Mouse (Mus musculus): ENCODE results near the gene Olfr1141. TPM values are rescaled to one million over a fixed set of nuclear protein-coding genes. Genes with fewer than 3 reads are reported as not detected.

The Olfr1141 gene
- not detected for polyA plus RNA-seq (2012; fragmentation: generic; extraction: Trizol)

GRCm38 (mm10) chr2:87753891-87754290 is at the start of gene Olfr1141:
Gene Olfr1141, minus strand, starts transcription at chr2:87753991.

GRCm38 (mm10) chr2:87800292-87800691 is 46.5 kb upstream of the Olfr1141 start, which contains the start of gene Olfr1143:
Gene Olfr1143, plus strand, starts transcription at chr2:87800592.

GRCm38 (mm10) chr2:87779183-87779582 is 25.4 kb upstream of the Olfr1141 start, which contains the start of gene Olfr152:
Gene Olfr152, plus strand, starts transcription at chr2:87779483.

GRCm38 (mm10) chr2:87743452-87743851 is 10.3 kb downstream of the Olfr1141 start, which contains the start of gene Olfr1140:
Gene Olfr1140, plus strand, starts transcription at chr2:87743752.

GRCm38 (mm10) chr2:87739878-87740277 is 13.9 kb downstream of the Olfr1141 start, which contains the start of gene Olfr1138:
Gene Olfr1138, minus strand, starts transcription at chr2:87739978.

GRCm38 (mm10) chr2:87713079-87713478 is 40.7 kb downstream of the Olfr1141 start, which contains the start of gene Olfr1137:
Gene Olfr1137, minus strand, starts transcription at chr2:87713179.

Other genes starting within 250 kb of the Olfr1141 start
- gene Pramel6, start 247.4 kb downstream of the Olfr1141 start, polyA plus RNA-seq (2012; fragmentation: generic; extraction: Trizol), result not detected
- not detected for gene Olfr153, start 222.2 kb downstream of the Olfr1141 start, polyA plus RNA-seq (2012; fragmentation: generic; extraction: Trizol)
- gene Olfr1128, start 208.4 kb downstream of the Olfr1141 start, polyA plus RNA-seq (2012; fragmentation: generic; extraction: Trizol), result not detected
- gene Olfr1129, start 180.1 kb downstream of the Olfr1141 start, polyA plus RNA-seq (2012; fragmentation: generic; extraction: Trizol), result not detected
- gene Olfr1130, start 147.8 kb downstream of the Olfr1141 start, polyA plus RNA-seq (2012; fragmentation: generic; extraction: Trizol), result not detected
- gene Olfr1131, start 126.9 kb downstream of the Olfr1141 start, polyA plus RNA-seq (2012; fragmentation: generic; extraction: Trizol), result not detected
- gene Olfr1132, start 116.5 kb downstream of the Olfr1141 start, polyA plus RNA-seq (2012; fragmentation: generic; extraction: Trizol), result not detected
- not detected for gene Olfr1133, start 106.6 kb downstream of the Olfr1141 start, polyA plus RNA-seq (2012; fragmentation: generic; extraction: Trizol)
- not detected for gene Olfr1134, start 95.5 kb downstream of the Olfr1141 start, polyA plus RNA-seq (2012; fragmentation: generic; extraction: Trizol)
- gene Olfr1135, start 80.3 kb downstream of the Olfr1141 start, polyA plus RNA-seq (2012; fragmentation: generic; extraction: Trizol), result not detected
- not detected for gene Olfr1136, start 60.0 kb downstream of the Olfr1141 start, polyA plus RNA-seq (2012; fragmentation: generic; extraction: Trizol)
- gene Olfr1137, start 40.8 kb downstream of the Olfr1141 start, polyA plus RNA-seq (2012; fragmentation: generic; extraction: Trizol), result not detected
- not detected for gene Olfr1138, start 14.0 kb downstream of the Olfr1141 start, polyA plus RNA-seq (2012; fragmentation: generic; extraction: Trizol)
- gene Olfr1140, start 10.2 kb downstream of the Olfr1141 start, polyA plus RNA-seq (2012; fragmentation: generic; extraction: Trizol), result not detected
- gene Olfr152, start 25.5 kb upstream of the Olfr1141 start, polyA plus RNA-seq (2012; fragmentation: generic; extraction: Trizol), result not detected
- gene Olfr1143, start 46.6 kb upstream of the Olfr1141 start, polyA plus RNA-seq (2012; fragmentation: generic; extraction: Trizol), result not detected
- gene Olfr1145, start 55.8 kb upstream of the Olfr1141 start, polyA plus RNA-seq (2012; fragmentation: generic; extraction: Trizol), result not detected
- gene Olfr1148, start 76.5 kb upstream of the Olfr1141 start, polyA plus RNA-seq (2012; fragmentation: generic; extraction: Trizol), result not detected
- not detected for gene Olfr1150-ps1, start 90.0 kb upstream of the Olfr1141 start, polyA plus RNA-seq (2012; fragmentation: generic; extraction: Trizol)
- gene Olfr1151, start 101.9 kb upstream of the Olfr1141 start, polyA plus RNA-seq (2012; fragmentation: generic; extraction: Trizol), result not detected
- not detected for gene Olfr1152, start 112.5 kb upstream of the Olfr1141 start, polyA plus RNA-seq (2012; fragmentation: generic; extraction: Trizol)
- not detected for gene Olfr1153, start 141.0 kb upstream of the Olfr1141 start, polyA plus RNA-seq (2012; fragmentation: generic; extraction: Trizol)
- not detected for gene Olfr1154, start 151.2 kb upstream of the Olfr1141 start, polyA plus RNA-seq (2012; fragmentation: generic; extraction: Trizol)
- not detected for gene Olfr1155, start 191.1 kb upstream of the Olfr1141 start, polyA plus RNA-seq (2012; fragmentation: generic; extraction: Trizol)
- gene Olfr1156, start 199.1 kb upstream of the Olfr1141 start, polyA plus RNA-seq (2012; fragmentation: generic; extraction: Trizol), result not detected
- not detected for gene Olfr1157, start 214.3 kb upstream of the Olfr1141 start, polyA plus RNA-seq (2012; fragmentation: generic; extraction: Trizol)
- not detected for gene Olfr74, start 220.7 kb upstream of the Olfr1141 start, polyA plus RNA-seq (2012; fragmentation: generic; extraction: Trizol)
- not detected for gene Olfr1158, start 236.1 kb upstream of the Olfr1141 start, polyA plus RNA-seq (2012; fragmentation: generic; extraction: Trizol)